Mouse (Mus musculus): ENCODE measurements around the gene Amigo1. TPM values are rescaled to one million over a fixed set of nuclear protein-coding genes. Genes with fewer than 3 reads are reported as not detected.

Amigo1 gene
- 16.6 and 21.9 TPM in 2 replicates for polyA plus RNA-seq (2015; fragmentation: Nextera tagmentation; extraction: Ambion mirVana)

DNA sequence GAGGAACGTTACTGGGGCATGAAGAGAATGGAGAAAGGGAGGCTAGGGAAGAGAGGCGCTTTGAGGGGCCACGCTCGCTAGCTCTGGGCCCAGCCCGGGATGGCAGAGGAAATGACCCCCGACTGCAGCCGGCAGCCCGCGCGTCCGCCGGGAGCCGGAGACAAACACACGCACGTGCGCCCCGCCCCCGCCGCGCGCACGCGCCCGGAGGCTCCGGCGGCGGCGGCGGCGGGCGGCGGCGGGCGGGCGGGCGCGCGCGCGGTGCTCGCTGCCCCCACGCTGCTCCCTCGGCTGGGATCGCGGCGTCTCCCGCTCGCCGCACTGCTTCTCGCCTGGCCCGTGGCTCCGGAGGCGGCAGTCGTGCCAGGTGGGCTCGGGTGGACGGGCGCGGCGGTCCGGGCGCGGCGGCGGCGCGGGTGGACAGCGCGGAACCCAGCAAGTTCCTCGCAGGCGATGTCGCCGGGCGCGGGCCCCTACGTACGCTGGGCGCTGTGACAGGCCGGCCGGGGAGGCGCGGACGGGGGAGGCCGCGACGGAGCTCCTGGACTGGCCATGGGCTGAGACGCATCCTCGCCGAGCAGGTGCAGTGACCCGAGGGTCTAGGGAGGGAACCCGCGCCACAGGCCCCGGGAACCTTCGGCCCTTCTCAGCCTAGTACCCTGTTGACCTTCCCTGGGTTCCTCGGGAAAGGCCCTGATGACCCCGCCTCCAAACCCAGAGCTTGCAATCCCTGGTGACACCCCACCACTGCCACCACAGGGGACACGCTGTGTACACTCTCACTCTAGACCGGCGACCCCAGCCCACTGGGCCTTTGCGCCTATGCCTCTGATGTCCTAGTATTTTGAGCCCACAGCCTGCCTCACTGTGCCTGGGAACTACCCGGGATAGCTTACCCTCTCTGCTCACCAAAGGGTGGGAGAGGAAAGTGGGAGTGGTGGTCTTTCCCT is at the start of gene Amigo1:
Gene Amigo1 (plus strand): TSS at position 238 of the 950 bp plus-strand sequence.
- H3K9ac ChIP-seq, result peak within 1 kb of the TSS; percentile 91
- peak within 1 kb of the TSS; percentile 81 for H3K27ac ChIP-seq (replicated peaks)
- ATAC-seq (ENCODE audit: low read depth), result peak; percentile 74
- peaks cover 59% of the 10 kb centered on the region for H3K4me1 ChIP-seq (replicated peaks)
- under 1% methylated on average over 83 of the region's 100 CpGs for WGBS
- peaks cover 6% of the 10 kb centered on the region; the same call in 1 of the 2 replicates for H3K27me3 ChIP-seq
- H3K4me2 ChIP-seq, result peak within 1 kb of the TSS; percentile 90
- H3K36me3 ChIP-seq, result peaks cover 18% of the 10 kb centered on the region
- no peaks in the 10 kb centered on the region for H3K9me3 ChIP-seq
- H3K4me3 ChIP-seq, result peak within 1 kb of the TSS; percentile 80

DNA sequence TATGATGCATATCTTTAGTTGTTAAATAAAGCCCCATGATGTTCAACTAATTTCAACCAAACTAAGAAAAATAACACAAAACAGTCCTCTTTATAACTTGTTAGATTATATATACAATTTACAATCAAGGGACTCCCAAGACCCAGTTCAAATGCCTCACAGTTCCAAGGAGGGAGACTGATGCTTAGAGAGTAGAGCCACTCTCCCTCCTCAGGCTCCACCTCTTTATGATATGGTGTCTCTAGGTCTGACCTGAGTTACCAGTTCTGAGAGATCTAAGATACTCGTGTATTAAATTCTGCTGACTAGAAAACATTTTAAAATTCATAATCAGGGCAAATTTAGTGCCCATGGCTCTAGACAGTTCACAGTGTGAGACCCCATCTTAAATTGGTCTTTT is 47.0 kb upstream of the Amigo1 start:
- 93% methylated on average over 1 of the region's 1 CpGs for WGBS
- Histone ChIP-seq H3K27ac (replicated peaks) (no peak overlapping the region), H3K4me2 (no peak overlapping the region), H3K9me3 (no peaks in the 10 kb centered on the region), H3K36me3 (peaks cover 9% of the 10 kb centered on the region; the same call in 1 of the 2 replicates), H3K27me3 (no peaks in the 10 kb centered on the region), H3K4me1 (replicated peaks) (peaks cover 41% of the 10 kb centered on the region), H3K4me3 (no peak overlapping the region), H3K9ac (no peak overlapping the region)
- no peak for ATAC-seq (ENCODE audit: low read depth)

- Histone ChIP-seq H3K9ac (no peak overlapping the region), H3K4me1 (replicated peaks) (peaks cover 37% of the 10 kb centered on the region), H3K36me3 (peaks cover 9% of the 10 kb centered on the region; the same call in 1 of the 2 replicates), H3K4me3 (no peak overlapping the region), H3K4me2 (no peak overlapping the region), H3K27ac (replicated peaks) (no peak overlapping the region), H3K27me3 (no peaks in the 10 kb centered on the region), H3K9me3 (no peaks in the 10 kb centered on the region)
- WGBS, result 78% methylated on average over 4 of the region's 4 CpGs
- no peak for ATAC-seq (ENCODE audit: low read depth)
Observed at GRCm38 (mm10) chr3:108140786-108141185, 45.3 kb upstream of the Amigo1 start.

- Histone ChIP-seq H3K27me3 (no peaks in the 10 kb centered on the region), H3K36me3 (peaks cover 3% of the 10 kb centered on the region; the same call in 1 of the 2 replicates), H3K27ac (replicated peaks) (peak within 1 kb of the TSS; percentile 95), H3K4me1 (replicated peaks) (peaks cover 35% of the 10 kb centered on the region), H3K9me3 (no peaks in the 10 kb centered on the region), H3K9ac (peak within 1 kb of the TSS; percentile 87), H3K4me2 (peak within 1 kb of the TSS; percentile 72), H3K4me3 (peak within 1 kb of the TSS; percentile 76)
- 1% methylated on average over 63 of the region's 63 CpGs for WGBS
- peak; percentile 95 for ATAC-seq (ENCODE audit: low read depth)
Observed at GRCm38 (mm10) chr3:108145534-108146445, 40.3 kb upstream of the Amigo1 start, which contains the start of gene Gnai3. Gnai3 (minus strand) TSS chr3:108146146.

- Histone ChIP-seq H3K27me3 (no peaks in the 10 kb centered on the region), H3K36me3 (peaks cover 4% of the 10 kb centered on the region; the same call in 1 of the 2 replicates), H3K9ac (peak overlapping the region; percentile 87), H3K27ac (replicated peaks) (no peak overlapping the region), H3K4me1 (replicated peaks) (peaks cover 35% of the 10 kb centered on the region), H3K4me2 (peak overlapping the region; percentile 72), H3K9me3 (no peaks in the 10 kb centered on the region), H3K4me3 (peak overlapping the region; percentile 76)
- 62% methylated on average over 5 of the region's 5 CpGs for WGBS
- ATAC-seq (ENCODE audit: low read depth), result no peak
Observed at GRCm38 (mm10) chr3:108146671-108147070, 39.5 kb upstream of the Amigo1 start.

GRCm38 (mm10) chr3:108147386-108148235 is 38.5 kb upstream of the Amigo1 start:
- ATAC-seq (ENCODE audit: low read depth), result peak; percentile 52
- no peak overlapping the region; the same call in 1 of the 2 replicates for H3K4me2 ChIP-seq
- no peak overlapping the region for H3K4me3 ChIP-seq
- peaks cover 4% of the 10 kb centered on the region; the same call in 1 of the 2 replicates for H3K36me3 ChIP-seq
- WGBS, result 69% methylated on average over 11 of the region's 11 CpGs
- H3K4me1 ChIP-seq (replicated peaks), result peaks cover 35% of the 10 kb centered on the region
- H3K27ac ChIP-seq (replicated peaks), result no peak overlapping the region
- no peaks in the 10 kb centered on the region for H3K27me3 ChIP-seq
- no peaks in the 10 kb centered on the region for H3K9me3 ChIP-seq
- no peak overlapping the region for H3K9ac ChIP-seq

DNA sequence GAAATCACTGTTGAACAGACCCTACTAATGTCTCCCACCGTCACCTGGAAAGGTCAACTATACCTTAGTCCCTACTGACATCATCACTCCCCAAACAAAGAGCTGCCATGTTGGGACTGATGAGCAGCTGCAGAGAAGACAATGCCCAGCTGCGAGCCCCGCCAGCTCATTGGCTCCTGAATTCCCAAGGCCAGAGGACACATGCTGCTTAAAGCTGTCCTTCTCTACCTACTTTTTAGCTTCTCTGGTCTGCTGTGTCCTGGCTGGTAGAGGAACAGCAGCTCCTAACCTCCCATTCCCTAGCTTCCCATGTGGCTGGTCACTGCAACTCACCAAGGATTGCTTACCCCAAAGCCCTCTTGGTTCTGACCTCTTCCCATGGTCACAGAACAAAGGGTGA is 33.8 kb upstream of the Amigo1 start:
- peaks cover 4% of the 10 kb centered on the region; the same call in 1 of the 2 replicates for H3K36me3 ChIP-seq
- no peak overlapping the region for H3K4me3 ChIP-seq
- H3K27me3 ChIP-seq, result no peaks in the 10 kb centered on the region
- no peak overlapping the region for H3K27ac ChIP-seq (replicated peaks)
- no peak overlapping the region for H3K9ac ChIP-seq
- no peaks in the 10 kb centered on the region for H3K9me3 ChIP-seq
- H3K4me2 ChIP-seq, result no peak overlapping the region
- no peak for ATAC-seq (ENCODE audit: low read depth)
- 88% methylated on average over 3 of the region's 3 CpGs for WGBS
- H3K4me1 ChIP-seq (replicated peaks), result peaks cover 22% of the 10 kb centered on the region; the same call in 1 of the 2 replicates

GRCm38 (mm10) chr3:108154656-108155055 is 31.5 kb upstream of the Amigo1 start, which contains the start of gene Gpr61:
Gpr61 (minus strand) TSS chr3:108154882.
- peaks cover 36% of the 10 kb centered on the region for H3K4me1 ChIP-seq (replicated peaks)
- peak within 1 kb of the TSS; percentile 51 for H3K4me2 ChIP-seq
- peak within 1 kb of the TSS; percentile 67 for H3K9ac ChIP-seq
- peaks cover 4% of the 10 kb centered on the region; the same call in 1 of the 2 replicates for H3K36me3 ChIP-seq
- H3K27me3 ChIP-seq, result no peaks in the 10 kb centered on the region
- H3K27ac ChIP-seq (replicated peaks), result peak within 1 kb of the TSS; percentile 72
- peak within 1 kb of the TSS; percentile 35 for H3K4me3 ChIP-seq
- ATAC-seq (ENCODE audit: low read depth), result peak; percentile 38
- 46% methylated on average over 4 of the region's 4 CpGs for WGBS
- no peaks in the 10 kb centered on the region for H3K9me3 ChIP-seq

DNA sequence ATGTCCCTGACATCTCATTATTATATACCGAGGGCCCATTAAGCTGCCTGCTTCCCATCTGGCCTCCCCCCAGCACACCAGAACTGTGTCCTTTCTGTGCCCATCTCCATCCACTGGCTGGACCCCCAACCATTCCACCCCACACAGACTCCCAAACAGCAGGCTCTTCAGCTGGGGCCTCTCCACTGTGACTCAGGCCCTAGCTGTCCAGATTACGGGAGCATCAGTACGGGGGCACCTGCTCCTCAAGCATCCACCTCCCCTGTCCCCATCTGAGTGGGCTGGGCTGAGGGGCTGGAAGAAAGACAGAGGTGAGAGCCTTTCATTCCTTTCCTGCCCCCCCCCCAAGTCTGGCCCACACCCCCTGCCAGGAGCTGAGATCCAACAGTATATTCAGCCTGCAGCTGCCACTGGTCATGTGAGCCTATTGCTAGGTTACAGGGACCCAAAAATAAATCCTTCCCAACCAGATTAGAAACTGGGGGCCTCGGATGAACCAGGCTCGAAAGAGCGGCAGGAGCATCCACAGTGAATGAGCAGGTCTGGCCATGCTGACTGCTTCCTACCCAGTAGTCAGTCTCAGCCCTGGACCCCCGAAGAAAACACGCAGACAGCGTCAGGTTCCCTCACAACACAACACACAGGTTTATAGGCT is 27.6 kb upstream of the Amigo1 start:
- peak overlapping the region; percentile 83 for H3K27ac ChIP-seq (replicated peaks)
- H3K4me3 ChIP-seq, result no peak overlapping the region
- peak overlapping the region; percentile 58 for H3K9ac ChIP-seq
- no peak overlapping the region for H3K4me2 ChIP-seq
- H3K27me3 ChIP-seq, result 0 out of 2 replicates have a peak, but pooled peaks cover 3% of the 10 kb centered on the region
- no peaks in the 10 kb centered on the region for H3K9me3 ChIP-seq
- peak; percentile 40 for ATAC-seq (ENCODE audit: low read depth)
- H3K4me1 ChIP-seq (replicated peaks), result peaks cover 36% of the 10 kb centered on the region
- H3K36me3 ChIP-seq, result no peaks in the 10 kb centered on the region
- WGBS, result 46% methylated on average over 9 of the region's 9 CpGs

DNA sequence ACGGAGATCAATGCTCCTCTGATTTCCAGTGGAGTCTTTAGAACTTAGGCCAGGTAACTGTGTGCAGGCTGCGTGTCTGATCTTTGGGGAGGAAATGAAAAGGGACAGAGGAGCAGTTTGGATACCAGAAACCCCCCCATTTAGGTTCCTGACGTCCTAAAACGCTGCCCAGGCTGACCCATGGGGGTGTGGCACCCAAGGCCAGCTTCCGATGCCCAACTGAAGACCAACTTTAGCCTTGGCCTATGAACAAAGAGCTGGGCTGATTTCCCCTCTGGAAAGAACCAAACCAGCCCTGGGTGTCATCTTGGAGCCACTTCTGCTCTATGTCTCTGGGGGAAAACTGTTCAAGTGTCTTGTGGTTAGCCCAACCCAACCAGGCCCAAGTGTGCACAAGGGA is 22.0 kb upstream of the Amigo1 start:
- ATAC-seq (ENCODE audit: low read depth), result no peak
- WGBS, result 60% methylated on average over 5 of the region's 5 CpGs
- H3K27ac ChIP-seq (replicated peaks), result no peak overlapping the region
- no peak overlapping the region for H3K4me2 ChIP-seq
- no peak overlapping the region for H3K4me3 ChIP-seq
- no peaks in the 10 kb centered on the region for H3K9me3 ChIP-seq
- 0 out of 2 replicates have a peak, but pooled peaks cover 6% of the 10 kb centered on the region for H3K27me3 ChIP-seq
- no peak overlapping the region for H3K9ac ChIP-seq
- H3K36me3 ChIP-seq, result no peaks in the 10 kb centered on the region
- peaks cover 54% of the 10 kb centered on the region for H3K4me1 ChIP-seq (replicated peaks)
